Mouse (Mus musculus) myocyte (in vitro differentiated cells): ENCODE results near the gene Sh2d6.

Experiments used
- CEBPB ChIP-seq: IDR thresholded peaks from 2 replicates; pipeline ENCODE4 v1.6.1; 2011; ENCODE audit warnings: mild to moderate bottlenecking, moderate library complexity; ENCODE audit not compliant: poor library complexity, insufficient read depth, severe bottlenecking
- E2F4 ChIP-seq: IDR thresholded peaks from one replicate; pipeline ENCODE4 v1.6.1; 2011; ENCODE audit warnings: mild to moderate bottlenecking, control low read depth, moderate library complexity; ENCODE audit not compliant: insufficient read depth
- MAX ChIP-seq: IDR thresholded peaks from one replicate; pipeline ENCODE4 v1.6.1; 2011; ENCODE audit warnings: low read depth, mild to moderate bottlenecking, control low read depth
- MYOD1 ChIP-seq, 3 experiments: IDR thresholded peaks; one replicate each; pipeline ENCODE4 v1.6.1; 2011; ENCODE audit warnings: control low read depth in 2 of 3, low read depth in 2 of 3, mild to moderate bottlenecking in 2 of 3, moderate library complexity in 1 of 3; ENCODE audit not compliant: insufficient read length in 2 of 3, control insufficient read depth in 1 of 3
- POLR2A ChIP-seq: IDR thresholded peaks from one replicate; pipeline ENCODE4 v1.6.1; 2011; ENCODE audit warnings: low read depth, mild to moderate bottlenecking, control low read depth, moderate library complexity; ENCODE audit not compliant: insufficient read length
- POLR2AphosphoS2 ChIP-seq: IDR thresholded peaks from one replicate; pipeline ENCODE4 v1.6.1; 2011; ENCODE audit warnings: low read depth, control low read depth; ENCODE audit not compliant: insufficient read length
- REST ChIP-seq: IDR thresholded peaks from one replicate; pipeline ENCODE4 v1.6.1; 2011; ENCODE audit warnings: mild to moderate bottlenecking, control low read depth, moderate library complexity; ENCODE audit not compliant: insufficient read depth, insufficient read length
- SRF ChIP-seq: IDR thresholded peaks from one replicate; pipeline ENCODE4 v1.6.1; 2011; ENCODE audit warnings: low read depth; ENCODE audit not compliant: control insufficient read depth, insufficient read length
- TCF12 ChIP-seq: IDR thresholded peaks from one replicate; pipeline ENCODE4 v1.6.1; 2011; ENCODE audit warnings: mild to moderate bottlenecking, control low read depth; ENCODE audit not compliant: poor library complexity, insufficient read depth, severe bottlenecking
- USF1 ChIP-seq: IDR thresholded peaks from one replicate; pipeline ENCODE4 v1.6.1; 2011; ENCODE audit warnings: low read depth, mild to moderate bottlenecking, control low read depth, moderate library complexity

- TF ChIP-seq POLR2A: no peak
- no peak for TF ChIP-seq MAX
- TF ChIP-seq USF1: no peak
- no peak for TF ChIP-seq REST
- TF ChIP-seq TCF12: no peak
- TF ChIP-seq POLR2AphosphoS2: no peak
- no peak for TF ChIP-seq E2F4
- TF ChIP-seq SRF: no peak
- TF ChIP-seq CEBPB: no peak
- TF ChIP-seq MYOD1 (IDR thresholded peaks at IDR 0.05; ENCODE audit: control insufficient read depth in 1 of 3, insufficient read length in 2 of 3, low read depth in 2 of 3): no peak
Observed at GRCm38 (mm10) chr6:72498950-72499349, 22.6 kb downstream of the Sh2d6 start.
